ENCODE assay signal across 11 mouse cellular contexts in genomic region chr10:72099156-72099812, GRCm38 (mm10).
DNase-seq lines count a peak whose midpoint lies in the region; ATAC-seq and TF ChIP-seq lines count a peak whose summit lies in the region.
"Had no signal": no experiment of that assay in that cellular context is flagged by ENCODE, and none has a peak within 500 bp of the region (broad histone marks: within the 10 kb centered on the region; RNA-seq: fewer than 3 reads in every experiment).

No protein-coding gene starts in this region.

- no peak for TF ChIP-seq POLR2A in liver, adult 2 months (IDR thresholded peaks at IDR 0.05; ENCODE audit: extremely low read depth, insufficient read depth, low read length)

- DNase-seq in adrenal gland, postnatal 10 days = peak; percentile 21
- no peak for DNase-seq in adrenal gland, adult 8-10 months
- peak; percentile 2 for DNase-seq in liver, adult 2 months (ENCODE audit: extremely low read depth, low read depth, low spot score)
- no peak for DNase-seq in liver, embryonic 11.5 days (ENCODE audit: low spot score)
- peak; percentile 22 for DNase-seq in kidney, postnatal 14 days
- peak; percentile 6 for DNase-seq in retina, postnatal 7 days (ENCODE audit: low read depth, low spot score)
- DNase-seq in adipocyte (ENCODE audit: low spot score) (no peak), liver (no peak)
- DNase-seq: heart, postnatal 10 days had no signal

- 65% methylated on average over 2 of the region's 2 CpGs for WGBS in liver, adult 2 months
- WGBS in liver, embryonic 11.5 days = 68% methylated on average over 2 of the region's 2 CpGs

- no peaks in the 10 kb centered on the region for H3K9me3 ChIP-seq in liver, embryonic 11.5 days (ENCODE audit: control insufficient read depth, low read length)
- H3K9me3 ChIP-seq: limb, embryonic 15.5 days had no signal

- H3K4me3 ChIP-seq in liver, adult 2 months (ENCODE audit: insufficient read depth, low read depth, low read length) = no peak overlapping the region
- H3K4me3 ChIP-seq in liver, embryonic 11.5 days (ENCODE audit: low read depth, low read length) = no peak overlapping the region
- H3K4me3 ChIP-seq: limb, embryonic 15.5 days had no signal

- H3K27ac ChIP-seq in liver, adult 2 months (replicated peaks; ENCODE audit: insufficient read depth, low read depth, low read length) = no peak overlapping the region
- no peak overlapping the region for H3K27ac ChIP-seq in liver, embryonic 11.5 days (ENCODE audit: low read depth, low read length)
- H3K27ac ChIP-seq: limb, embryonic 15.5 days had no signal

- H3K79me2 ChIP-seq in liver, adult 2 months (ENCODE audit: control insufficient read depth, insufficient read depth, low read length) = no peaks in the 10 kb centered on the region

- no peaks in the 10 kb centered on the region for H3K4me1 ChIP-seq in liver, adult 2 months (ENCODE audit: control insufficient read depth, insufficient read depth, low read length)
- H3K4me1 ChIP-seq in liver, embryonic 11.5 days (replicated peaks; ENCODE audit: control insufficient read depth, insufficient read depth, low read length) = no peaks in the 10 kb centered on the region
- H3K4me1 ChIP-seq: limb, embryonic 15.5 days had no signal

- no peak overlapping the region for H3K9ac ChIP-seq in liver, adult 2 months (ENCODE audit: low read depth, low read length)
- no peak overlapping the region for H3K9ac ChIP-seq in liver, embryonic 11.5 days (ENCODE audit: low read depth, low read length)
- H3K9ac ChIP-seq: limb, embryonic 15.5 days had no signal

- H3K27me3 ChIP-seq in liver, adult 2 months (ENCODE audit: control insufficient read depth, insufficient read depth, low read length) = no peaks in the 10 kb centered on the region
- no peaks in the 10 kb centered on the region for H3K27me3 ChIP-seq in liver, embryonic 11.5 days (replicated peaks; ENCODE audit: control insufficient read depth, insufficient read depth, low read length)
- H3K27me3 ChIP-seq: limb, embryonic 15.5 days; Patski had no signal

- no peaks in the 10 kb centered on the region for H3K36me3 ChIP-seq in liver, adult 2 months (ENCODE audit: control insufficient read depth, insufficient read depth, low read length)
- H3K36me3 ChIP-seq in liver, embryonic 11.5 days (ENCODE audit: control insufficient read depth, insufficient read depth, low read length) = no peaks in the 10 kb centered on the region
- H3K36me3 ChIP-seq: limb, embryonic 15.5 days had no signal

- no peak for TF ChIP-seq CTCF in liver, adult 2 months (IDR thresholded peaks at IDR 0.05; ENCODE audit: low read depth, low read length)

- no peak for ATAC-seq in liver, embryonic 11.5 days (replicated peaks; ENCODE audit: low FRiP score)
- ATAC-seq: Patski had no signal

- no peak overlapping the region for H3K4me2 ChIP-seq in liver, embryonic 11.5 days
- H3K4me2 ChIP-seq: limb, embryonic 15.5 days had no signal

Comparison
In these comparisons a context has a peak if more than half of its experiments do, and no peak if none do; other contexts are left out.
1. DNase-seq: peak in adrenal gland, postnatal 10 days (single experiment), liver, adult 2 months (single experiment), kidney, postnatal 14 days (single experiment) and retina, postnatal 7 days (single experiment); none in adrenal gland, adult 8-10 months (single experiment), liver, embryonic 11.5 days (single experiment), adipocyte (single experiment) and liver (single experiment).